Comparison of ENCODE assay signal across 19 mouse cellular contexts in the genomic region with DNA sequence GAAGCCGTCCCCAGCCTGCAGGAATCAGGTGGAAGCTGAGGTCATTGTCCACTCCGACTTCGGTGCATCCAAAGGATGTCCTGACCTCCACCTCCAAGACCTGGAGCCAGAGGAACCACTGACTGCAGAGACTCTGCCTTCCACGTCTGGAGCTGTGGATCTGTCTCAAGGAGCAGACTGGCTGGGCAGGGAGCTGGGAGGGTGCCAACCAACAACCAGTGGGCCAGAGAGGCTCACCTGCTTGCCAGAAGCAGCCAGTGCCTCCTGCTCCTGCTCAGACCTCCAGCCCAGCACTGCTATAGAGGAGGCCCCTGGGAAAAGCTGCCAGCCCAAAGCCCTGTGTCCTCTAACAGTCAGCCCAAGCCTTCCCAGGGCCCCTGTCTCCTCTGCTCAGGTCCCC. TPM values are rescaled to one million over a fixed set of nuclear protein-coding genes. Genes with fewer than 3 reads are reported as not detected.
"Had no signal": no experiment of that assay in that cellular context is flagged by ENCODE, and none has a peak within 500 bp of the region (broad histone marks: within the 10 kb centered on the region; RNA-seq: fewer than 3 reads in every experiment).

No protein-coding gene starts in this region.

- H3K4me3 ChIP-seq: kidney, embryonic 15.5 days; left cerebral cortex, adult 2 months; limb, embryonic 13.5 days; liver, embryonic 12.5 days; liver, embryonic 15.5 days; lung, embryonic 15.5 days; megakaryocyte, embryonic 14.5 days; midbrain, embryonic 12.5 days had no signal

- H3K9me3 ChIP-seq: kidney, embryonic 15.5 days; limb, embryonic 13.5 days; liver, embryonic 12.5 days; liver, embryonic 15.5 days; lung, embryonic 15.5 days; megakaryocyte, embryonic 14.5 days; midbrain, embryonic 12.5 days had no signal

- H3K27ac ChIP-seq: kidney, embryonic 15.5 days; left cerebral cortex, adult 2 months; limb, embryonic 13.5 days; liver, embryonic 12.5 days; liver, embryonic 15.5 days; lung, embryonic 15.5 days; midbrain, embryonic 12.5 days had no signal

- ATAC-seq: liver, embryonic 12.5 days had no signal

- H3K9ac ChIP-seq: kidney, embryonic 15.5 days; limb, embryonic 13.5 days; liver, embryonic 12.5 days; liver, embryonic 15.5 days; lung, embryonic 15.5 days had no signal

- H3K4me2 ChIP-seq: kidney, embryonic 15.5 days; limb, embryonic 13.5 days; liver, embryonic 12.5 days; liver, embryonic 15.5 days; lung, embryonic 15.5 days; midbrain, embryonic 12.5 days had no signal

- H3K4me1 ChIP-seq: limb, embryonic 13.5 days; liver, embryonic 12.5 days; liver, embryonic 15.5 days had no signal

- DNase-seq: kidney, postnatal 10 days; kidney, postnatal 36 days; layer of hippocampus, postnatal 36 days; left cerebral cortex, postnatal 4 days; liver; lung, adult 18-20 months; lung, postnatal 10 days; lung, postnatal 36 days; thymus, adult 18-20 months; thymus, postnatal 36 days had no signal

RNA-seq across cellular contexts. Expression of gene Igdcc3, which starts 5.9 kb away (rescaled TPM):
- polyA plus RNA-seq: small intestine, adult 2 months had no signal
